Mouse (Mus musculus) heart, postnatal 36 days (tissue): ENCODE measurements around the gene Vash1. TPM values are rescaled to one million over a fixed set of nuclear protein-coding genes. Genes with fewer than 3 reads are reported as not detected.
A peak's percentile ranks its signal among the peaks of the same experiment; 100 is the strongest.

Experiments
- DNase-seq, 2 experiments: peaks; one replicate each; pipeline ENCODE4 v3.0.0; 2021 to 2022
- intact Hi-C: fragments of 180-260 bp; cut with DNase I; formaldehyde crosslinking; loops from one replicate; pipeline ENCODE4 v1.15.1; 2025
- total RNA-seq, 2 experiments: library from RNA; stranded (reverse); gene quantifications; 2 replicates each; pipeline ENCODE4 v1.2.3; 2021

Vash1 gene
- 10 to 100 TPM; 14.0 to 17.0 TPM for total RNA-seq

DNA sequence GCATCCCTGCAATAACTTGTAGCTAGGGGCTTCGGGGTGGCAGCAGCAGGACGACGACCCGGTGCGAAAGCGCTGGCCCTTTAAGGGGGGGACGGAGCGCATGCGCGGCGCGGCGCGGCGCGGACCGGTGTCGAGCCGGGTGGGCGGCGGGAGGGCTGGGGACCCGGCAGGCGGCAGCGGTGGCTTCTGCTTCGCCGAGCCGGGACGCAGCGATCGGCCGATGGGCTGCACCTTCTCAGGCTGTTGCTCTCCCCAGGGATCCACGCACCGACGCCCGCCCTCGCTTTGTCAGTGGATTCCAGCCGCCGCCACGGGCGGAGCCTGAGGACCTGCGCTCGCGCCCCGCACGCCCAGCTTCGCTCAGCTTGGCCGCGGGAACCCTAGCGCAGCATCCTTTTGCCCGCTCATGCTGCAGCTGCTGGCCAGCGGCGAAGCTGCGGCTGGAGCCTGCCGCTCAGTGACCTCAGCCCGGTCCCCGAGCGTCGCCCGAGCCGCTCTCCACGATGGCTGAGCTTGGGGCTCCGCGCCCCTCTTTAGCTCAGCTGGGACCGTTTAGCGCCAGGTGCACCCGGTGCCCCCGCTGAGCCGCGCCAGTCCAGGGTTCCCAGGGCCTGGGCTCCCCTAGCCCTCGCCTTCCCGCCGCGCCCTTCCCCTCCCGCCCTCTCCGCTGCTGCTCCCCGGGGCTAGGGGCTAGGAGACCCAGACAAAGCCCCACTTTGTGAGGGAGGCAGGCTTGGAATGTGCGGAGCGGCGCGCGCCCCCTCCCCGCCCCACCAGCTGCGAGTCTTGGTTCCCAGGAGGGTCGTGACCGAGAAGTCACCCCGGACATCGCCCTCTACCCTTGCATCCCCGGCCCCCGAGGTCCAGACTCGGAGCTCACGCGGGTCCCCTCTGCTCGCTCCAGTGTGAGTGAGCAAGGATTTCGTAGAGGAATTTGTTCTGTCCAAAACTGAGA lies at the start of gene Vash1:
Vash1 (plus strand) TSS at position 110 of the 955 bp plus-strand sequence.
- intact Hi-C loops: no loop called here
- DNase-seq: peak; percentile 75 to 84

DNA sequence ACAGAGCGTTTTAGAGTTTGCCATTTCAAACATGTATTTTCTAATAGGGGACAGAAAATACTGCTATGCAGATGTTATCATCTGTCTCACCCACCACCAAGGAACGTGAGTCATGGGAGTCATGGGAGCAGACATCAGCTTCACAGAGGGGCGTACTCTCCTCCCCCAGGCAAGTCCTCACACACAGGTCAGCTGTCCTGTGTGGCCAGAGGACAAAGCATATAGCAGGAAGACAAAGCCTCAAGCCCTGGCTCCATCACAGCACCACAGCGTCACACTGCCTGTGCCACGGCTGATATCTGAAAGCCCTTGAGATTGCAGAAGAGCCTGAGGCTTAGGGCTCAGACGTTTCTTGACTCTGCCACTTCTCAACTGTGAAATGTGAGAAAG lies 49.7 kb upstream of the Vash1 start:
- intact Hi-C loops: no loop called here
- DNase-seq: no peak

DNA sequence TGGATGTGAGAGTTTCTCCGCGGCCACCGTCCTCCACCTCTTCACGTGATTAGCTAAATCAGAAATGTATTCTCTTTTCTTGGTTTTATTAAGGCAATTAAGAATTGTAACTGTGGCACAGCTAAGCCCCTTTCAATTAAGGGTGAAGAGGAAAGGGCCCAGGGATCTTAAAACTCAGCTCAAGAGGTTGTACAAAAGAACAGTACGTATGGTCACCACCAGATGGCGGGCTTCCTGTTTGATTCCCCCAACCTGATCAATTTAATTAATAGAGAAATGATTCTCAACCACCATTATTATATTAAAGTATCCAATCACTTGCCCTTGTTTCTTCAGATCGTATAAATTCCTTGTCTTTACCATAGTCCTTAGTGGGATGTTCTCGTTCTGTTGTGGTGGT lies 36.7 kb upstream of the Vash1 start:
- intact Hi-C loops: no loop called here

DNA sequence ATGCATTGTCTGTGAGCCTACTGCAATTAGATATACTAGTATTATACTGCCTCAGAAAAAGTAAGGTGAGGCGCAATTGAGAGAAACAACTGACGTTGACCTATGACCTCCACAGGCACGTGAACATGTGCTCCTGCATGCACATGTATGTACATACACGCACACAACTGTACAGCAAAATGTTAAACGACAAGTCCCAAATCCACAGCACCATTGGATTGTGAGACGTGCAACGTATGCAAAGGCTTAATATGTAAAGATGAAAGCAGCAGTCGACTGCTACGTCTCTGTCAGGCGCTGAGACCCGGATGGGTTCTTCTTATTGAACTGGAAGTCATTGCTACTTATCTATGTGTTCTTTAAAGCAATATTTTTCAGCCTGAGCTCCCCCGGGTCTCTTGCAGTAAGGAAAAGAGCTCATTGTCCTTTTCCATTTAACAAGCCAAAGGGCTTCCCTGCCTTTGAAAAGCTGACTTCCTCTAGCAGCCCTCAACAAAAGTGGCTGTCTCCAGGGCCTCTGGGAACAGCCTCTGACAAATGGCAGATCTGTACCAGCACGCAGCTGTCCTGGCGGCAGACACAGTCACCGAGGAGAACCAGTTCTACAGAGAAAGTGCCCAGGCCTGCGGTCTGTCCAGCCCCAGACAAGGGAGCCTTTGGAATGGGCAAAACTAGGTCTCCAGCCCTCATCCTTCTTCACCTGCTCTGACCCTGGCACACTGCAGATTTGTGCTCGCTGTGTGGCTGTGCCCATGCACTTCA lies 33.8 kb upstream of the Vash1 start:
- DNase-seq: no peak
- intact Hi-C loops: no loop called here

More for the DNA sequence above, 36.7 kb upstream of the Vash1 start:
- DNase-seq: peak in 1 of 2 experiments; percentile 23

DNA sequence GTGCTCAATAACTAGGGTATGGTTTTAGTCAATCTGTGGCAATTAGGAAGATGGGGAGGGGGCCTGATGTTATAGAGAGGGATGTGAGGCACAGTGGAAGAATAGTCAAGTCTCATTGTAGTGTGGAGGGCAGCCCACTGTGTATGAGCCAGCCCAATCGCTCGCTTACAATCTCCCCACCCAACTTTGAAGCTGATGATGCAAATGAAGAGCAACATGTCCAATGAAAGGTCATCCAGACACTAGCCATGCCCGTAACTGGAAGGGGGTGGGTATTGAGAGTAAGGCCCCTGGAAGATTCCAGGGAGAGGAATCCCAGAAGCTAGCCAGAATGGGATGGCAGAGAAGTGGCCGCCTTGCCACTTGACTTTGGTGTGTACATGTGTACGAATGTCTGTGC lies 33.0 kb upstream of the Vash1 start:
- intact Hi-C loops: no loop called here
- DNase-seq: no peak

DNA sequence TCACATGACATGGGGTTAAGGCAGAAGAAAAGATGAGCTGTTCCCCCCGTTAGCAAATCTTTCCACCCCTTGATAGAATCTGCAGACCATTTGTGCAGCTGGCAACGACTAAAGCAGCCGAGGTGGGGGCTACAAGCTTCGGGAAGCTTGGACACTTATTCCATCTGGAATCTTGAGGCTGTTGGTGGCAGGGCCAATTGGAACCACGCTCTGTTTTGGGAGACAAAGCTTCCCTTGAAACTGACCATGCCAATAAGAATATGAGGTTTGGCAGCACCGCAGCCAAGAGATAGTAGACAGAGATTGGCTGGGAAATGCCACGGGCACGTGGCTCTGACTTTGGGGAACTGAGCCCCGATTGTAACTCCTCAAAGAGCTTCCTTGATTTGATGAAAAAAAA lies 31.7 kb upstream of the Vash1 start:
- peak; percentile 16 to 21 for DNase-seq
- intact Hi-C loops: no loop called here

DNA sequence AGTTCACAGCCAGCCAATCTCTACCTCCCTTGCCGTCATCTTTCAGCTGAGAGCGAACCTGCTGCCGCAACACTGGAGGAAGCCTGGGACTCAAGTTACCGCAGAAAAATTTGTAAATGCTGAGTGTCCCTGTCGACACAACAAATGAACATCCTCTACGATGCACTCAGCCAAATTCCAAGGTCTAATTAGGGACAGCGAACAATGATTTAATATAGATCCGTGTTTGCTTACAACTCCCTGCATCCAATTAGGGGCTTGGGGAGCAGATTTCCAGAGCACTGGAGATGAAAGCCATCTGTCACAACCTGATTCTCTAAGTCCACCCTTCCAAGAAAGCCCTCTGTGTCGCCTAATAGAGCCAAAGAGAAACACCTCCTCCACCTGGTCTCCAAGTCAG lies 31.2 kb upstream of the Vash1 start:
- intact Hi-C loops: no loop called here
- no peak for DNase-seq

DNA sequence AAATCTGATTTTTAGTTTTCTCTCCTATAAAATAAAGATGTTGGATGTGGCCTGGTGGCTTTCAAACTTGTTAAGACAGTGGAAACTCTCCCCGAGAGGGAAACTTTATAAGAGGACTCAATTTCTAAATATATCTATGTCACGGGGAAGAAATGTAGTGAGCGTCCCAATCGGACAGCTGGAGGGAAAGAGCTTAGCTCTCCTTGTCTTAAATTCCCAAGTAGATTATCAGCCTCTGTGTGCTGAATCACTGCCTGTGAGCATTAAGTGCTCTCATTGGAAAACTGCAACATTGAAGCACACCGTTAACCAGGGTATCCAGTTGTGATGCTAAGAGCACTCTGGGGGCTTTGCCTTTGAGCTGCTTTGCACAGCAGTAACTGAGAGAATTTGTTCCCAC lies 30.8 kb upstream of the Vash1 start:
- DNase-seq: no peak
- intact Hi-C loops: no loop called here

DNA sequence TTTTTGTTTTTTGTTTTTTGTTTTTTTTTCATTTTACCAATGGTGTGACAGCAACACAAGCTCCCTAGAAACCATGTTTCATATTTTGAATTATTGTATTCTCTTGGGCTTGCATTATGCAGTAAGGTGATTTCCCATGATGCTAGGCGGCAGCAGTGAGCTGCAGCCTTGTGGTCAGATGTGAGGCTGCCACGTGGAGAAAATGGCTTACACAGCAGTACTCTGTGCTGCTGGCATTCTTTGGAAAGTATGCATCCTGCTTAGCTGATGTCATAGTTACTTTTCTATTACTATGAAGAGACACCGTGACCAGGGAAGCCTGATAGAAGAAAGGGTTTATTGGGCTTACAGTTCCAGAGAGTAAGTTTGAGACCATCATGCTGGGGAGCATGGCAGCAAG lies 30.0 kb upstream of the Vash1 start:
- intact Hi-C loops: no loop called here
- no peak for DNase-seq

DNA sequence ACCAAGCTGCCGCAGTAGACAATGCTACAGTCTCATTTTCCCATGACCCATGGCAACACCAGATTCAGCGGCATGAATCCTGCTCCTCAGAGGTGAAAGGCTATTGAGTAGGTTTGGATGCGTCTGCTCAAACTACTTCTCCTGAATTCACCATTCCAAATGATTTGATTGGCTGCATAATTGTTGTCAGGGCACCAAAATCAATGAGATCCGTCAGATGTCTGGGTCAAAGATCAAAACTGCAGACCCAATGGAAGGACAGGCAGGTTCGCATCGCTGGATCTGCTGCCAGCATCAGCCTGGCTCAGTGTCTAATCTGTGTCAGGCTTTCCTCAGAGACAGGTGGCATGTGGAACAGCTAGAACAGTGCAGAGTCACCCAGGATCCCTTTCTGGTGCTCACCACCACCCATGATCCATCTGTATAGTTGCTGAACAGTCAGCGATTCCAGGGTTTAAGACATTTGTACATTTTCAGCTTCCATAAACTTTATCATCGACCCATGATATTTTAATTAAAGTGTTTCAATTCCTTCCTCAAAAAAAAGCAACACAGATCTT lies 27.1 kb upstream of the Vash1 start:
- DNase-seq: no peak
- intact Hi-C loops: no loop called here

DNA sequence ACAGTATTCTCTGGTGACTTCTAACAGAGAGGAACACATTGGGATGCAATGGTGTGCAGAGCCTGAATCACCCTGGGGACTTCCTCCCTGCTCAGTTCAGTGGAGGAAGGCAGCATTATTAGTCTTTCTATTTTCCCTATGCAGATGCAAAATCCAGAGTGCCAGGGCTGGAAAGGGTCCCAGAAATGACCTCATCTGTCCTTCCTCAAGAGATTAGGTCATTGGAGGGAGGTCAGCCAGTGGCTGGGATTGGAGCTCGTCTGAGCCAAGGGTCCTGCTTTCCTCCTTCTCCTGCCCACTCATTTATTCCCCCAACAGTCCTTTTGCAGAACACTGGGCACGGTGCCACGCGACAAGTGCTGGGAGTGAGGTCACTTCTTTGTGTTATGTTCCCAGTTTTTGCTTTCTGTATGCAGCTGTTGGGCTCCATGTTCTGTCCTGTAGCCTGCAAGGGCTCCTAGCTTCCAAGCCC lies 25.9 kb upstream of the Vash1 start:
- DNase-seq: peak; percentile 88 to 89
- intact Hi-C loops: no loop called here

DNA sequence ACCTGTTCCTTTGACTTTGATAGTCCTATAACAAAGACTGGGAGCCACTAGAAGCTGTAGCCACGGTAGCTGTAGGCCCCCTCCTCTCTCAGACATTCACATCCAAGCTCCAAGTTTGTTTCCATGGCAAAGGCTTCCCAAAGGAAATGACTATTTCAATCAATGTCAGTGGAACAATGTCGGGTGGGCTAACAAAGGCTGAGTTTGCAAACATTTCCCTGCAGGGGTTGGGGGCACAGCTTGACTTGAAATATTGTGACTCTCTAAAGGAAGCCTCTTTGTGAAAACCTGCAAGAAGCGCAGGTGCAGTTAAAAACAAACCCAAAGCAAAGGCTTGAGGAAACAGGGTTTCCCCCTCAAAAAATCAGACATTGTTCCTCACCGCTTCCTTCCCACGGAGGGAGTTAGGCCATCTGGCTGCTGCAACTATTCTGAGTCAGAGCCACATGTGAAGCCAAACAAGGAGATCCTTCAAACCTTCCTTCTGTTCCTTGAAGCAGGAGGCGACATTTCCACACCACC lies 19.0 kb upstream of the Vash1 start:
- no peak for DNase-seq
- intact Hi-C loops: no loop called here

DNA sequence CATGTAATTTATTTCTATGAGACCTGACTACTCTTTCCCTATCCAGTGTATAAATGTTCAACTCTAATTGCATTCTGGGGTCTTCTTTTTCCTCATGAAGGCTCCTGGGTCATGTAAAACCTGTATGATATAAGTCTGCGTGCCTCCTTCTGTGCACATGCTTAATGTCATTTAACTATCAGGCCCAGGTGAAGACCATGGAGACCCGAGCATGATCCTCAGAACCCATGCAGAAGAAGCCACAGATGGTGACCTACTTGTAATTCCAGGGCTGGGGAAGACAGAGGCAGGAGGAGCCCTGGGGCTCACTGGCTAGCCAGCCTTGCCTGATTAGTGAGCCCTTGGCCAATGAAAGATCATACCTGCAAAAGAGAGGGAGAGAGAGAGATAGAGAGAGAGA lies 18.0 kb upstream of the Vash1 start:
- intact Hi-C loops: no loop called here
- no peak for DNase-seq

DNA sequence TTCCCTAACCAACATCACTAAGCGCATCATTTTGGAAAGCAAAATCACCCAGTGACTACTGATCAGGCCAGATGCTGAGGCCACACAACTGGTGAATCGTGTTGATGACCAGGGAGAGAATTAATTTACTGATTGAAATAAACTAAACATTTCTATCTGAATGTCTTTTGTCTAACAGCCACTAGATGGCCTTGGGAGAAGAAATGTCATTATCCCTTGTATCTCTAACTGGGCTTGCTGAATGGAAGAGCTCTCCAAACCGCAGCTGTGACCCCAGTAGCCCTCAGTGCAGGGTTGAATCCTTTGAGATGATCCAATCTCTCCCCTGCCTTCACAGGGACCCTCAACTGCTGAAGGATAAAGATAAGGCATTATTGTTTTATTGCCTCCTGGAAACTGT lies 12.8 kb upstream of the Vash1 start:
- intact Hi-C loops: loop anchor here (5.0 kb wide), 1 partner anchor 47 kb away; no protein-coding TSS in a partner anchor
- DNase-seq: no peak

DNA sequence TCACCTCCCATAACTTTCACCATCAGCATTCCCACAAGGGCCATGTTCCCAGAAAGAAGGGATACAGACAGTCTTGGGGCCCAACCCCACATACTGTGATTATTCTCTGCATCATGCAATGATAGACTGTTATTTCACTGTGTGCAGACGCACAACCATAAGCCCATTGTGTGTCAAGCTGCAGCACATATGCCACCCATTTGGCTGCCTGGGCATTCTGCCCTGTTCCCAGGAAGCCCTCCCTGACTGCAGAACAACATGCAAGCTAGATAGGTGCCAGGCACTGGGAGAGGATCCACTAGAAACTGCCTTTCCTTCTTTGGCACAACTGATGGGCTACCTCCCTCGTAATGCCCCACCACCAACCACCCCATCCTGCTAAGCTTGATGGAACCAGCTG lies 10.1 kb upstream of the Vash1 start:
- DNase-seq: no peak
- intact Hi-C loops: loop anchor here (5.0 kb wide), 1 partner anchor 44 kb away; no protein-coding TSS in a partner anchor

DNA sequence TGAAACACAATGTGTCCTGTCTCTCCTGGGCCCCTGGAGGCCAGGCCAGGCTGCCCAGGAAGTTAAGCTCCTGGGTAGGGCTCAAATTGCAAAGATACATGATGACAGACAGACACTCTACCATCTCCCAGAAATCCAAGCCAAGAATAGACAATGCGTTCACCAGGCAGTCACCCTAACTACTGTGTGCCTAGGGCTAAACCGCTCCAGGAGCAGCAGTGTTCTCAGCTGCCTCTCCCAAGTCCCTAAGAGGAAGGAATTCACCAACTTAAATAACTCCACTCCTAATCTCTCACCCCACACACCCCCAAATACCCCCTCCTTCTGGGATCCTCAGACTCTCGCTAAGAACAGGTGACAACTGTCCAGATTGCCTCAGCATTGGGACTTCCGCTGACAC lies 6.4 kb upstream of the Vash1 start:
- no peak for DNase-seq
- intact Hi-C loops: no loop called here

DNA sequence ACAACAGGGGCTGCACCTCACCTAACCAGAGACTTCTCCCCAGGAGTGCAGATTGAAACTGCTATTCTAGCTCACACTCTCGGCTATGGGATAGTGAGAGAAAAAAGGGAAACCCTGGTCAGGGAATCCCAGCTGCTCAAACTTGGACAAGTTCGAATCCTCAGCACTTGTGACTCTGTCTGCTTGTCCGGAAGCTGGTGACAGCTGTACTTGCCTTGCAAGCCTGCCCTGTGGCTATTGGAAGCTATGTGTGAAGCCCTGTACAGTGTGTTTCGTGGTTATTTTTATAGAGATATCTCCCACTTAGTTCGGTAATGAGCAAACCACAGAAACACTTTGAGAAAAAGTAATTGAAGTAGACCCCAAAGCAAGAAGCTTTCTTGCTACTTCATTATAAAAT lies 6.0 kb upstream of the Vash1 start:
- intact Hi-C loops: no loop called here
- DNase-seq: no peak

DNA sequence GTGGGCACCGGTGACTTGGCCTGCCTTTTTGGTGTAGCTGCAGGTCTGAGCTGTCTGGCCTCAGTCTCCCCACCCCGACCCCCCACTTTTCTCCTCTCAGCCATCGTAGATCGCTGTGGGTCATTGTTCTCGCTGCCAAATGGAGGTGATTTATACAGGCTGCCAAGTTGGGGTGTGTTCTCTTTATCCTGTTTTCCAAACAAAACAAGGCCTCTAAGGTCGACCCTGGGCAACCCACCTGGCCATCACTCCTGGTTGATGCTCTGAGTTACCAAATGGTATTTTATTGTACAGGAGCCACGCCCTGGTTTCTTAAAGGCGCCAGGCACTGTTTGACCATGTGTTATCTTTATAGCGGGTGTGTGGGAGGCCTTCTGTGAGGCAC lies 1.0 kb downstream of the Vash1 start:
- intact Hi-C loops: no loop called here
- DNase-seq: no peak

DNA sequence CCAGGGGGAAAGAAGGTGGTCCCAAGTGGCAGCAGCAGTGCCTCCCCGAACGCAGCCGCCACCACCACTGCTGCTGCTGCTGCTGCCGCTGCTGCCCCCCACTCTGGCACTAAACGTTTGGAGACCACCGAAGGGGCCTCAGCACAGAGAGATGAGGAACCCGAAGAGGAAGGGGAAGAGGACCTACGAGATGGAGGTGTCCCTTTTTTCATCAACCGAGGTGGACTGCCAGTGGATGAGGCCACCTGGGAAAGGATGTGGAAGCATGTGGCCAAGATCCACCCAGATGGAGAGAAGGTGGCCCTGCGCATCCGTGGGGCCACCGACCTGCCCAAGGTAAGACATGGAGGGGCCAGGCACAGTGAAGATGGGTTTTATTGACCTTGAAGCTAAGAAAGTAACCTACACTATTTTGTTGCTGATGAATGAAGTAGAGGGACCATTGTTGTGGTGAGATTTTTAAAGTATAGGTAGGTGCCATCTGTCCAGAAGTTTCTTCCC lies 1.5 kb downstream of the Vash1 start:
- no peak for DNase-seq
- intact Hi-C loops: no loop called here

DNA sequence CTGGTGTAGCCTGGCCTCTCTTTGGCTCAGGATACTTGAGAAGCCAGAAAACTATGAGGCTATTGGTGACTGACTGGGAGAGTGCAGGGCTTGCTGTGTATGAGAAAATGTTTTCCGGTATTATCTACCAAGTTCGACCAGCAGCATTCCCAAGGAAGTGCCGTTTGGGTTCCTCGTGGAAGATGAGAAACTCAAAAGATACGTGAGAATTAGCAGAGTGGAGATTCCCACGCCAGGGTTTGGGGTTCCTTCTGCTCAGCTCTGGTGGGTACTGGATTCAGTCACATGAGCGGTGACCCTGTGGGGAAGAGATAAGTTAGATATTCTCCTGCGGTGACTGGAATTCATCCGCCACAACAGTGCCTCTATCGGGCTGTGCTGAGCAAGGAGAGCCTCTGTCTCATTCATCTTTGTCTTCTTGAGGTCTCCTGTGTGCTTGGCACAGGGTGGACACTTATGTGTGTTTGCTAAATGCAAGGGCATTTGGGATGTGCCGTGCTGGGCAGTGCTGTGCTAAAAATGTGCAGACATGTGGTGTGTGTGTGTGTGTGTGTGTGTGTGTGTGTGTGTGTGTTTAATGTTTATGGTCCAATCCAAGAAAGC lies 2.2 kb downstream of the Vash1 start:
- intact Hi-C loops: no loop called here
- DNase-seq: peak in 1 of 2 experiments; percentile 23
